Mouse (Mus musculus) adrenal gland, adult 10 weeks (tissue): ENCODE data around the gene Gapvd1. TPM values are rescaled to one million over a fixed set of nuclear protein-coding genes. Genes with fewer than 3 reads are reported as not detected.

Experiments used
- polyA plus RNA-seq: library from polyadenylated mRNA; stranded (reverse); fragments of 350-450 nt; fragmentation: Illumina TruSeq; extraction: RNeasy Lipid Tissue Mini Kit (QIAGEN cat#74804); gene quantifications from one replicate; pipeline ENCODE4 v1.2.3, GENCODE M21; 2014; ENCODE audit warnings: low read depth, low replicate concordance

Gene Gapvd1
- polyA plus RNA-seq = 63.2 TPM

GRCm38 (mm10) chr2:34754551-34755358 lies at the start of gene Gapvd1:
Gene Gapvd1 (minus strand): TSS chr2:34755232.

GRCm38 (mm10) chr2:34799357-34800256 lies 44.6 kb upstream of the Gapvd1 start, which contains the start of gene Rabepk:
Gene Rabepk (minus strand): TSS chr2:34799912.

GRCm38 (mm10) chr2:34771368-34772226 lies 16.6 kb upstream of the Gapvd1 start, which contains the start of gene Hspa5:
Gene Hspa5 (plus strand): TSS chr2:34771970.

Other genes starting within 250 kb of the Gapvd1 start
- 1,305 TPM for gene Hspa5, start 16.7 kb upstream of the Gapvd1 start, polyA plus RNA-seq
- gene Rabepk, start 44.7 kb upstream of the Gapvd1 start, polyA plus RNA-seq = 9.6 TPM
- gene Fbxw2, start 71.1 kb upstream of the Gapvd1 start, polyA plus RNA-seq = 127 TPM
- gene Gm34653, start 77.8 kb upstream of the Gapvd1 start, polyA plus RNA-seq = not detected
- gene Cutal, start 119.2 kb upstream of the Gapvd1 start, polyA plus RNA-seq = not detected
- gene Psmd5, start 119.7 kb upstream of the Gapvd1 start, polyA plus RNA-seq = 72.4 TPM
- gene Phf19, start 158.8 kb upstream of the Gapvd1 start, polyA plus RNA-seq = 2.0 TPM
- gene Traf1, start 206.5 kb upstream of the Gapvd1 start, polyA plus RNA-seq = 1.7 TPM